Mouse (Mus musculus) frontal cortex, postnatal 36 days (tissue): ENCODE data around the gene Pus7l.

Experiments used
- DNase-seq, 2 experiments: peaks; one replicate each; pipeline ENCODE4 v3.0.0; 2022; ENCODE audit warnings: low spot score in 2 of 2

Pus7l gene

GRCm38 (mm10) chr15:94543409-94544051, at the start of gene Pus7l, which contains the start of gene Irak4:
Gene Pus7l (minus strand): TSS chr15:94543547.
Gene Irak4 (plus strand): TSS chr15:94543643.
- peak; percentile 90 to 92 for DNase-seq

GRCm38 (mm10) chr15:94591356-94591755, 48.0 kb upstream of the Pus7l start:
- no peak for DNase-seq

GRCm38 (mm10) chr15:94590083-94590482, 46.7 kb upstream of the Pus7l start:
- DNase-seq: no peak

GRCm38 (mm10) chr15:94589219-94590075, 46.1 kb upstream of the Pus7l start, which contains the start of gene Twf1:
Gene Twf1 (minus strand): TSS chr15:94589889.
- DNase-seq: peak; percentile 97

- DNase-seq: no peak
These were observed 44.7 kb upstream of the Pus7l start for GRCm38 (mm10) chr15:94587826-94588715.

GRCm38 (mm10) chr15:94584738-94585137, 41.4 kb upstream of the Pus7l start:
- no peak for DNase-seq

GRCm38 (mm10) chr15:94583153-94583552, 39.8 kb upstream of the Pus7l start:
- DNase-seq: no peak

DNA sequence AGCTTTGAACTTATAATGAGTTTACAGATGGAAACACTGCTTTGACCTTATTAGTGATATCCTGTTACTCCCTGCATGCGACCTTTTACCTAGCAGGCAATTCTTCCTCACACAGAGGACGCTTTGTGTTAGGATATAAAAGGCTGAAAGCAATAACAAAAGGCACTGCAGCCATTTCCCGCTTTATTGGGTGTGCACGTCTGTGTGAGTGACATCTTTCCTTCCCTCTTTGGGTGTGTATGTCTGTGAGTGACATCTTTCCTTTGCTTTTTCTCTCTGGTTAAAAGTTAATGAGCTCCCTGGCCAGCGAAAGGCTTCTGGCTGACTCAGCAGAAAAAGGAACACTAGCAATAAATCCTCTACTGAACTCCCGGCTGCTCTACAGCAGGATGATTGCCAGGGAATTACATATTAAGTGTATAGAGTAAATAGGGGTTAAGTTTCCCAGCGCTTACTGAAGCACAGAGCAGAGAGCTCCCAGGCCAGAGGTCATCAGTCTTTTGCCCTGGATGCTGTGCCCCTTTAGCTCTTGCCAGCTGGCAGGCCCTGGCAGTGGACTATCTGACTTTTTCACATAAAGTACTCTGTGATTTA, 38.8 kb upstream of the Pus7l start:
- DNase-seq: no peak

- no peak for DNase-seq
These were observed 31.4 kb upstream of the Pus7l start for GRCm38 (mm10) chr15:94574566-94575268.

GRCm38 (mm10) chr15:94572746-94573145, 29.4 kb upstream of the Pus7l start:
- no peak for DNase-seq

DNA sequence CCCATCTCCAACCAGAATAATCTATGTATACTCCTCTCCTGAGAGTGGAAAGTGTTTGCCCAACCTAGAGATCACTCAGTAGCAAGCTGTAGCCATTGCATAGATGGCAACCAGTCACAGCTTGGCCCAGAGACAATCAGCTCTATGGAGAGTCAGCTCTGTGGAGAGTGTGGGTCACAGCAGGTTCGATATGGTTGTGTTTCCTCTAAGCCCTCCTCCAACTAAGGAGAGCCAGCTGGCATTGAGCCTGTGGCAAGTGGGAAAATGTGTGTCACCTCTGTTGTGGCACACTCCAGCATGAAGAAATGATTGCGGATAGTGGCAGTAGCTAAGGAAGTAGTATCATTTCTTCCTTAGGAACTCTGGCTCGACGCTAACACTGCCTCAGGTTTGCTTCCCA, 28.2 kb upstream of the Pus7l start:
- DNase-seq: no peak

DNA sequence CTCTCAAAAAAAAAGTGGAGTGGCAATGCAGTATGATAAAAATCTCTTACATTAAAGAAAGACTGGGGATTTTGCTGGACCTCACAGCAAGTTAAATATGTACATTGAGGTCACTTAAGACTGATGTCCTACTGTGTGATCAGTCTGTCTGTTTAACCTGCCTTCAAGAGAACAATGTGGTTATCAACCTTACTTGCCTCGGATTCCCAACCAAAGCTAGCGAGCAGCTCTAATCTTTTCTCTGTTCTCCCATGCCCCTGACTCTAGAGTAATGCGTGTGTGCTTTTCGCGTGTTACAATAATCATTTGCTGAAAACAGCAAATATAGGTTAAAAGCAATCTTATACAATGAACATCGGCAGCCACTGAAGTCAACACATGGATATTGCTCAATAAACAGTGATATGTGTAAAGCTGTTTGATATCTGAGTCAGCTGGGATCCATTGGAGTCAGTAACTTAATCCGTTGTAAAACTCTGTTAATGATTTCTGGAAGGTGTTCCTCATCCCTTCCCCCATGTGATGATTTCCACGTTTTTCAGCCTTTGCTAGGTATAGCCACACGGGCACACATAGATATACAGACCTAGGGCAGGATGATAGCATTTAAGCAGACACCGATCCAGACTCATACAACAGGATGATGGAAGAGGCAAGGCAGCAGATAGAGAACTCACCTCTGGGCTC, 25.3 kb upstream of the Pus7l start:
- DNase-seq: no peak

DNA sequence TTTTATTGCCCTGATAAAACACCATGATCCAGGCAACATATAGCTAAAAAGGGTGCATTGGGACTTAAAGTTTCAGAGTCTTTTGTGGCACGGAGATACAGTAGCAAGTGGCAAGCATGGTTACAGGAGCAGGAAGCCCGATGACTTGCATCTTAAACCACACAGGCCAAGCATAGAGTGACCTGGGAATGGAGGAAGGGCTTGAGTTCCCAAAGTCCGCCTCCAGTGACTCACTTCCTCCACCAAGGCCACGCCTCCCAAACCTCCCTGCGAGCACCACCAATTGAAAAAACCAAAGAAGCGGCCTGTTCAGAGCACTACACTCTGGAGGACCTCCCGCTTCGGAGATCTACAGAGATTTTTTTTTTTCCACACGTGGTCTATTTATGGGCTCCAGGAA, 22.5 kb upstream of the Pus7l start:
- no peak for DNase-seq

DNA sequence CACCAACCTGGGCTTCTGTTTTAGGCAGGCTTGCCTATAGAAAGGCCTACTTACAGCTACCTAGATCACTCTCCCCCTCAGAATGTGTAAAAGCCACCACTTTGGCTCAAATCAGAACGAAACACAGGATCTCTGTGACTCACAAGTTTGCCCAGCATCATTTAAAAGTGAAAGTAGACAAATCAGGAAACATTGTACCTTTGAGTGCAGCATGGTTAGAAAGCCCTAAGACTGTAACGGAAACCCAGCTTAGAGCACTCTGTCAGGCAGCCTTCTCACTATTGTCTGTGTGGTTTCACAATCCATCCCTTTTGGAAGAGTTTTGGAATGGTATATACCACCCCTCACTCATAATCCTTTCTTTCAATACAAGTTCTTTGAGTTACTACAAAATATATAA, 21.6 kb upstream of the Pus7l start:
- no peak for DNase-seq

DNA sequence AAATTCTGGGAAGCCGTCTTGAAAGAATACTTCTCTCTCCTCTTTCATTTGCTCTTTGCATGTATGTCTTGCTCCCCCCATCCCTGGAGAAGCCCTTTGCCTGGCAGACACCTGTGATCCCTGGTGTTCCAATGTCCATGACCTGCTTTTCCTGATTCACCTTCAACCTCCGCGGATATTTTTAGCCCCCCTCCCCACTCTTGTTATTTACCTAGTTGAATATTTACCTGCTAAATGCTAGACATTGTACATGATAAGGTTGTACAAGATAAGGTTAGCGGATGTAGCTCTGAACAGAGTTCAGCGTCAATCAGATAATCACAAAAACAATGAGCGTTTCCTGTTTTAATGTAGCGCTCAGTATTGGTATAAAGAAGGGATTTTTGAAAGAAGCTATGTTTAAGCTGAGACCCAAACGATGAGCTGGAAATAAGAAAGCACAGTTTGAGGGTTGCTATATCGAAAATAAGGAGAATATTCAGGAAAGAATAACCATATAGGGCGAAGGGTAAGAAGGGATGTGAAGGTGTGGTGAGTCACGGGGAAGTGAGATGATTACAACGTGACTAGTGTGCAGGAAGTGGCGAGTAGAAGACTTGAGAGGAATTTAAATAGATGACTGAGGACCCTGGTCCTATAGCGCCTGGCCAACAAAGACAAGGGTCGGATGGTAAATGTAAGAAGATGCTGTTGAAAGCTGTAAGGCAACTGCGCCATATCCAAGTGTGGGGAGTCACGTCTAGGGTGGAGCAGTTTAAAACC, 15.7 kb upstream of the Pus7l start:
- no peak for DNase-seq

- peak; percentile 90 to 93 for DNase-seq
These were observed 14.1 kb upstream of the Pus7l start for GRCm38 (mm10) chr15:94557442-94557841.

DNA sequence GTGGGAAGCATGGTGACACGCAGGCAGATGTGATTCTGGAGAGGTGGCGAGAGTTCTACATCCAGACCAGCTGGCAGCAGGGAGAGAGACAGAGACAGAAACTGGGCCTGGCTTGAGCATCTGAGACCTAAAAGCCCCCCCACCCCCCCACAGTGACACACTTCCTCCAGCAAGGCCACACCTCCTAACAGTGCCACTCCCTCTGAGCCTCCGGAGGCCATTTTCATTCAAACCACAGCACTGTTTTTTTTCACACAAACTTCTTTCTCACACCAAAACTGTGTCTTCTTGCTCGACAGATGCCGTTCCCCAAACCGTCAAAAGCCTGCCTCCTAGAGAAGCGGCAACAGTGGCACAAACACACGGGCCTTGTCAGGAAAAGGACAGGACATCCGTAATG, 10.2 kb upstream of the Pus7l start:
- DNase-seq: no peak

DNA sequence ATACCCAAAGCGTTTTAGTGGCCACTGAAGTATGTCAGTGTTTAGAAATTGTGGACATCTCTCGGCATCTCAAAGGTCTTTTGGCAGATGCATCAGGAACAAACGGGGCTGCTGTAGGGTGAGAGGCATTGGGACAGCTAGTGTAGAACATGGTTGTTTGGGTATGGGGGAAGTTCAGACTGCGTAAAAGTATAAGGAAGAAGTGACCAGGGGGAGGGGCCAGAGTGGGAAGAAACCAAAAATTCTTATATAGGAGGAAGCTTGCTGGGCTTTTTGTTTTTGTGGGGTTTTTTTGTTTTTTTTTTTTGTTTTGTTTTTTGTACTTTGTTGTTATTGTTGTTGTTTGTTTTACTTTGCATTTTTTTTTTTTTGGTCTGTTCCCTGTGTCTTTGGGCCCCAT, 1.5 kb upstream of the Pus7l start:
- DNase-seq: no peak

GRCm38 (mm10) chr15:94544052-94544636, 797 bp upstream of the Pus7l start:
- no peak for DNase-seq
